Mouse (Mus musculus): Measurements from ENCODE around the gene Tmem52b. TPM values are rescaled to one million over a fixed set of nuclear protein-coding genes. Genes with fewer than 3 reads are reported as not detected.

The Tmem52b gene
- total and polyA plus RNA-seq, 2 experiments from 2014 or later = not detected

GRCm38 (mm10) chr6:129514376-129514775, 2.0 kb downstream of the Tmem52b start:
- Histone ChIP-seq H3K4me2 (ENCODE audit: low read depth) (no peak overlapping the region), H3K9ac (no peak overlapping the region), H3K9me3 (ENCODE audit: low read length) (no peaks in the 10 kb centered on the region), H3K27me3 (ENCODE audit: insufficient read depth, low read length) (no peaks in the 10 kb centered on the region), H3K4me1 (ENCODE audit: insufficient read depth) (no peaks in the 10 kb centered on the region), H3K36me3 (ENCODE audit: insufficient read depth) (no peaks in the 10 kb centered on the region), H3K27ac (ENCODE audit: low read depth, low read length) (no peak overlapping the region), H3K4me3 (ENCODE audit: low read depth, low read length) (no peak overlapping the region)
- WGBS = 60% methylated on average over 2 of the region's 2 CpGs
- no peak for ATAC-seq
- TF ChIP-seq CTCF (IDR thresholded peaks at IDR 0.05; ENCODE audit: low read depth) = no peak
- DNase-seq = no peak

DNA sequence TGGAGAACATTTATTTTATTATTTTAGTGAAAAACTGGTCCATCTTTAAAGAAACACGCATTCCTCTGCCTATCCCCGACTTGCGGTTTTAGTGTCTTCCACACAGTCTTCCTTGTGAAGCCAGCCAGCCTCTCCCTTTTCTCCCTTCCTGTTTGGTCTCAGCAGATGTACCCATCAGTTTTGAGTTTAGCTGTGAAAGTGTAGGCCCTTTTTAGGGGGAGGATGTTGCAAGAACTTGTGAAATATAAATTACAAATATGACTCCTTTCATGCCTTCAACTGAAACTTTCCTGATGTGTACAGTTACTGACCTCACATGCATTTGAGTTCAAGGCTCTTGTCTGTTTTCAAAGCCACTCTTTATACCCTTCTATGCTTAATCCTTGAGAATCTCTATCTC, 2.7 kb downstream of the Tmem52b start:
- H3K4me1 ChIP-seq (ENCODE audit: insufficient read depth) = no peaks in the 10 kb centered on the region
- H3K36me3 ChIP-seq (ENCODE audit: insufficient read depth) = no peaks in the 10 kb centered on the region
- no peaks in the 10 kb centered on the region for H3K9me3 ChIP-seq (ENCODE audit: low read length)
- TF ChIP-seq CTCF (IDR thresholded peaks at IDR 0.05; ENCODE audit: low read depth) = no peak
- H3K27ac ChIP-seq (ENCODE audit: low read depth, low read length) = no peak overlapping the region
- H3K4me3 ChIP-seq (ENCODE audit: low read depth, low read length) = no peak overlapping the region
- no peaks in the 10 kb centered on the region for H3K27me3 ChIP-seq (ENCODE audit: insufficient read depth, low read length)
- DNase-seq (no peak), ATAC-seq (no peak)
- WGBS = 94% methylated on average over 3 of the region's 3 CpGs
- no peak overlapping the region for H3K9ac ChIP-seq
- H3K4me2 ChIP-seq (ENCODE audit: low read depth) = no peak overlapping the region

GRCm38 (mm10) chr6:129516388-129516787, 4.0 kb downstream of the Tmem52b start:
- DNase-seq = no peak
- 96% methylated on average over 10 of the region's 10 CpGs for WGBS
- no peaks in the 10 kb centered on the region for H3K36me3 ChIP-seq (ENCODE audit: insufficient read depth)
- H3K9me3 ChIP-seq (ENCODE audit: low read length) = no peaks in the 10 kb centered on the region
- H3K27ac ChIP-seq (ENCODE audit: low read depth, low read length) = no peak overlapping the region
- no peaks in the 10 kb centered on the region for H3K27me3 ChIP-seq (ENCODE audit: insufficient read depth, low read length)
- H3K9ac ChIP-seq = no peak overlapping the region
- no peak overlapping the region for H3K4me2 ChIP-seq (ENCODE audit: low read depth)
- no peak overlapping the region for H3K4me3 ChIP-seq (ENCODE audit: low read depth, low read length)
- no peaks in the 10 kb centered on the region for H3K4me1 ChIP-seq (ENCODE audit: insufficient read depth)
- no peak for TF ChIP-seq CTCF (IDR thresholded peaks at IDR 0.05; ENCODE audit: low read depth)
- ATAC-seq = no peak

GRCm38 (mm10) chr6:129517752-129518408, 5.5 kb downstream of the Tmem52b start:
- WGBS = 51% methylated on average over 2 of the region's 2 CpGs
- Histone ChIP-seq H3K4me2 (ENCODE audit: low read depth) (no peak overlapping the region), H3K27ac (ENCODE audit: low read depth, low read length) (no peak overlapping the region), H3K36me3 (ENCODE audit: insufficient read depth) (no peaks in the 10 kb centered on the region), H3K4me1 (ENCODE audit: insufficient read depth) (no peaks in the 10 kb centered on the region), H3K9me3 (ENCODE audit: low read length) (no peaks in the 10 kb centered on the region), H3K27me3 (ENCODE audit: insufficient read depth, low read length) (no peaks in the 10 kb centered on the region), H3K4me3 (ENCODE audit: low read depth, low read length) (no peak overlapping the region), H3K9ac (no peak overlapping the region)
- TF ChIP-seq CTCF (IDR thresholded peaks at IDR 0.05; ENCODE audit: low read depth) = peak; percentile 79
- peak; percentile 88 for ATAC-seq
- DNase-seq = peak; percentile 61

DNA sequence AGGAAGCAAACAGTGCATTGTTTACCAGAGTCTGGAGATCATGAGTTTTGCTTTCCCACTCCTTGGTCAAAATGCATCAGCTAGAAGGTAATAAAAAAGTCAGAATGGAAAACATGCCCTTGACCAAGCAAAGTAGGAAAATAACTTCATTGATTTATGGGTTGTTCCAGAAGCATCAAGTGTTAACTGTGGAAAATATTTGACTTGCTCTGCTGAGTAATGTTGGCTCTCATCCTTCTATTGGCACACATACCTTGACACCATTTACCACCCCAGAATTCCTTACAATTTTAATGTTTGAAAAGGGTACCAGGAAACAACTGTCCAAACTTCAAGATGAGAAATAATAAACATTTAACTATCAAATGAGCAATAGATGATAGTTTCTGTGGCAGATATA, 13.7 kb downstream of the Tmem52b start:
- H3K4me2 ChIP-seq (ENCODE audit: low read depth) = no peak overlapping the region
- no peak for DNase-seq
- ATAC-seq = no peak
- H3K36me3 ChIP-seq (ENCODE audit: insufficient read depth) = no peaks in the 10 kb centered on the region
- no peak overlapping the region for H3K9ac ChIP-seq
- H3K9me3 ChIP-seq (ENCODE audit: low read length) = no peaks in the 10 kb centered on the region
- no peaks in the 10 kb centered on the region for H3K27me3 ChIP-seq (ENCODE audit: insufficient read depth, low read length)
- H3K4me3 ChIP-seq (ENCODE audit: low read depth, low read length) = no peak overlapping the region
- TF ChIP-seq CTCF (IDR thresholded peaks at IDR 0.05; ENCODE audit: low read depth) = no peak
- no peaks in the 10 kb centered on the region for H3K4me1 ChIP-seq (ENCODE audit: insufficient read depth)
- H3K27ac ChIP-seq (ENCODE audit: low read depth, low read length) = no peak overlapping the region

DNA sequence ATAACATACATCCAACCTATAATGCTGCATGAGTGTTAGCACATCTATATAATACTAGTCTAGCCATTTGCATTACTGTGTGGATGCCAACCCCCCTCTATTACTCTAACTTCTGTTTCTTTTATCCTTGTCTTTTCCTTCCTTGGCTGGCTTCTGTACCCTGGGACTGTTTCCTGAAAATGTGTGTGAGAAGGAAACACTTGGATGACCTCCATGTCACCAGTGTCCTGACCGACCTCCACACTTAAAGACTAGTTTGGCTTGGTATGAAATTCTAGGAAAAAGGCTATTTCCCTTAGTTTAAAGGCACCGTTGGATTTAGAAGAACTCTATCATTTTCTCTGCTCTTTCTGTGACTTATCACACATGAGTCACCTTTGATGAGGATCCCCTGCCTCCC, 15.1 kb downstream of the Tmem52b start:
- ATAC-seq = no peak
- no peak for DNase-seq
- Histone ChIP-seq H3K27me3 (ENCODE audit: insufficient read depth, low read length) (no peaks in the 10 kb centered on the region), H3K9ac (no peak overlapping the region), H3K4me1 (ENCODE audit: insufficient read depth) (peaks cover under 1% of the 10 kb centered on the region; the same call in 1 of the 2 replicates), H3K4me2 (ENCODE audit: low read depth) (no peak overlapping the region), H3K36me3 (ENCODE audit: insufficient read depth) (no peaks in the 10 kb centered on the region), H3K4me3 (ENCODE audit: low read depth, low read length) (no peak overlapping the region), H3K9me3 (ENCODE audit: low read length) (no peaks in the 10 kb centered on the region), H3K27ac (ENCODE audit: low read depth, low read length) (no peak overlapping the region)
- TF ChIP-seq CTCF (IDR thresholded peaks at IDR 0.05; ENCODE audit: low read depth) = no peak
- 86% methylated on average over 2 of the region's 2 CpGs for WGBS

GRCm38 (mm10) chr6:129529605-129530004, 17.2 kb downstream of the Tmem52b start:
- Histone ChIP-seq H3K4me1 (ENCODE audit: insufficient read depth) (peaks cover 3% of the 10 kb centered on the region; the same call in 1 of the 2 replicates), H3K4me2 (ENCODE audit: low read depth) (no peak overlapping the region), H3K36me3 (ENCODE audit: insufficient read depth) (no peaks in the 10 kb centered on the region), H3K27me3 (ENCODE audit: insufficient read depth, low read length) (no peaks in the 10 kb centered on the region), H3K9ac (no peak overlapping the region), H3K9me3 (ENCODE audit: low read length) (no peaks in the 10 kb centered on the region), H3K4me3 (ENCODE audit: low read depth, low read length) (no peak overlapping the region), H3K27ac (ENCODE audit: low read depth, low read length) (no peak overlapping the region)
- ATAC-seq (no peak), DNase-seq (no peak)
- 93% methylated on average over 1 of the region's 1 CpGs for WGBS
- no peak for TF ChIP-seq CTCF (IDR thresholded peaks at IDR 0.05; ENCODE audit: low read depth)
